Mouse (Mus musculus): ENCODE data around the gene Hmox2.

Gene Hmox2

GRCm38 (mm10) chr16:4726528-4727128 lies 467 bp downstream of the Hmox2 start:
- no peak for DNase-seq

DNA sequence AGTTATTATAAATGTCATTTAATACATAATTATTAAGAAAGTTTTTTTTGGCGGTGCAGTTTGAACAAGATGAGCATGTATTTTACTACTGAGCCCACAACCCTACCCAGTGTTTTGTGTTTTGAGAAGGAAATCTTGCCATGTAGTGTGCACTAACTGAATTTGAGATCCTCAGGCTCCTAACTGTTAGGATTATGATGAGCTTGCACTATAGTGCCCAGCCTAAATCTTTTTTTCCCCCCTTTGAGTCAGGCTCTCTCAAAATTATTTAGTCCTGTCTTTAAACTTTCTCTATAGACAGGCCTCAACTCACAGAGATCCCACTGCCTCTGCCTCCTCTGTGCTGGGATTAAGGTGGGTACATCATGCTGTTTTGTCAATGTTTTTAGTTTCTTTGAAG lies 1.4 kb downstream of the Hmox2 start:
- DNase-seq = no peak

- DNase-seq = no peak
Observed at GRCm38 (mm10) chr16:4727963-4728362, 1.8 kb downstream of the Hmox2 start.

GRCm38 (mm10) chr16:4730776-4731358 lies 4.7 kb downstream of the Hmox2 start:
- DNase-seq = no peak

- no peak for DNase-seq
Observed at GRCm38 (mm10) chr16:4736262-4736661, 10.1 kb downstream of the Hmox2 start.

- no peak for DNase-seq
Observed at GRCm38 (mm10) chr16:4739994-4740393, 13.8 kb downstream of the Hmox2 start.

GRCm38 (mm10) chr16:4742186-4742585 lies 16.0 kb downstream of the Hmox2 start:
- DNase-seq = no peak

- no peak for DNase-seq
Observed at GRCm38 (mm10) chr16:4752155-4752554, 26.0 kb downstream of the Hmox2 start.

- DNase-seq = no peak
Observed at GRCm38 (mm10) chr16:4754045-4754444, 27.9 kb downstream of the Hmox2 start.

DNA sequence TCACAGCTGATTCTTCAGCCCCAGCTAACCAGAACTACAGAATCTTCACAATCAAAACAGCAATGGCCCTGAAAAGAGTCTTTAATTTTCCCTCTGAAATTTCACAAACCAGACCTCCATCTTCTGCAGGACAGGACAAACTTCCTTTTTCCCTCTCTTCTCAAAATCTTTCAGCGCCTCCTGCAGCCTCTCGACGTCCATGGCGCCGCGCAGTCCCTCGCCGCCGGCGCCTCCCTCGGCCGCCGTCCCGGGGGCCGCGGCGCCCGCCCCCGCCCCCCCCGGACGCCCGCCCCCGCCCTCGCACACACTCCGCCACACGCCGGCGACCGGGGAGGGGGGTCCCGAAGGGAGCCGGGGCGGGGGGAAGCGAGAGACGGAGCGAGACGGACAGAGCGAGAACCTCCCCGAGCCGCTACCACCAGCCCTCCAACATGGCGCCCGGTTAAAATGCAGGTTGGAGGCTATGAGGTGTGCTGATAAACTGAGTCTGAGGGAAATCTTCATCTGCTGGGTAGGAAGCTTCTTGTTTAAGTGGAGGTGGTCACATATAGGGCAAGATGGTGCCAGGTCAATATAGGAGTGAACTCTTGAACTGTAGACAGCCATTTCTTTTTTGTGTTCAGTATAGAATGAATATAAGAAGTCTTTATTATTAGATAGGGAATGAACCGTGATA lies 30.6 kb downstream of the Hmox2 start:
- DNase-seq = peak; percentile 22

DNA sequence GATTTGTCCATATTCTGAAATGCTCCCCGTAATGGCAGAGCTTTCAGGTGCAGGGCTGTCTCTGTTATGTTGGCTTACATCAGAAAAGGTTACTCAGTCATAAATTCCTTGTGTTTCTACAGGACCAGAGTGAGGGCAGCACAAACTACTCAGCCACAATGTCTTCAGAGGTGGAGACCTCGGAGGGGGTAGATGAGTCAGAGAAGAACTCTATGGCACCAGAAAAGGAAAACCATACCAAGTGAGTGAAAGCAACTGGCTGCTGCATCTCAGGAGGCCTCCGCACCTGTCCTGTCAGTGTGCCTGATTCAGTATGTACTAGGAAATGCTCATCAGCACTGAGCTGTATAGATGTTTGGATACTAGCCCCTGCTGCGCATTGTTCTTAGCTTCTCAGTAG lies 36.3 kb downstream of the Hmox2 start:
- no peak for DNase-seq

- no peak for DNase-seq
Observed at GRCm38 (mm10) chr16:4763276-4763675, 37.1 kb downstream of the Hmox2 start.

DNA sequence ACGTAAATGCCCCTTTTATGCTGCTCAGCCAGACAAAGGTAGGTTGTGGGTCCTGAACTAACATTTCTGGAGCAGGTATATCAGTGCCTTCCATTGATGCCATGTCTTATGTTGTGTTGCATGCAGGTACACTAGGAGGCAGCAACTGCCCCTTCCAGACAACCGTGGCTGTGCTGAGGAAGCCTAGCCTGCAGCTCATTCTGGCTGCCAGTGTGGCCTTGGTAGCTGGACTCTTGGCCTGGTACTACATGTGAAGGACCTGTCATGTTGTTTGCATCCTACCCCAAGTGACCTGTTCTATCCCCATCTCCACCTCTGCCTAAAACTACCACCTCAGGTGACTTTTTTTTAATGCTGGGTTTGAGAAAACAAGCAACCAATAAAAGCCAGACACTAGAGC lies 39.7 kb downstream of the Hmox2 start:
- no peak for DNase-seq

GRCm38 (mm10) chr16:4767012-4767790 lies 41.0 kb downstream of the Hmox2 start:
- DNase-seq = no peak

GRCm38 (mm10) chr16:4768719-4769118 lies 42.6 kb downstream of the Hmox2 start:
- no peak for DNase-seq

GRCm38 (mm10) chr16:4773289-4773970 lies 47.3 kb downstream of the Hmox2 start:
- no peak for DNase-seq

DNA sequence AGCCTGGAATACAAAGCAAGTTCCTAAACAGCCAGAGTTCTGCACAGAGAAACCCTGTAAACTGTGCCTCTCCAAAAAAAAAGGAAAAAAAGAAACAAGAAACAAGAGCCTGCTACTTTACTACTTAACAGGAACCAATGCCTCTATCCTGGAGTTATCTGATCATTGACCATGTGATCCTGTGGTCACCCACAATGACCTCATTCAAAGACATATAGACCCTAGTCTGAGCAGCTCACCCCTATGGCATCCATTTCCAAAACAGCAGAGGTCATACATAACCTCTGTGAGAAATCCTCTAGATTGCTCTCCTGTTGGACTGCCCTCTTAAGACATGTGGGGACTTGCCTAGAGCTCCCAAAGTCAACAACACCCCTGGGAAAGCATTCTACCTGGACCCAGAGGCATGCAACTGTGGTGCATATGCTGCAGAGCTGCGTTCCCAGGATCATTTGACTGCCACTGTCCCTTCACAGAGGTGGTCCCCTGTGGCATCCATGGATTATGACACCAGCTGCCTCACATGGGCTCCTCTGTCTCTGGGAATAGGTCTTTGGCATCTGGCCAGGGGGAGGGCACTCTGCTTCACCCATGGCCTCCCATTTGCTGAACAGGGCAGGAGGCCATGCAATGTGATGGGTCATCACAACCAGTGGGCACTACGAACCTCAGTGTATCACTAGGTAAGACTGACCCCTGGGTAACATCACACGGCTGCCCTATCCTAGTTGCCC lies 51.2 kb downstream of the Hmox2 start:
- DNase-seq = no peak

GRCm38 (mm10) chr16:4777905-4778609 lies 51.9 kb downstream of the Hmox2 start:
- no peak for DNase-seq

DNA sequence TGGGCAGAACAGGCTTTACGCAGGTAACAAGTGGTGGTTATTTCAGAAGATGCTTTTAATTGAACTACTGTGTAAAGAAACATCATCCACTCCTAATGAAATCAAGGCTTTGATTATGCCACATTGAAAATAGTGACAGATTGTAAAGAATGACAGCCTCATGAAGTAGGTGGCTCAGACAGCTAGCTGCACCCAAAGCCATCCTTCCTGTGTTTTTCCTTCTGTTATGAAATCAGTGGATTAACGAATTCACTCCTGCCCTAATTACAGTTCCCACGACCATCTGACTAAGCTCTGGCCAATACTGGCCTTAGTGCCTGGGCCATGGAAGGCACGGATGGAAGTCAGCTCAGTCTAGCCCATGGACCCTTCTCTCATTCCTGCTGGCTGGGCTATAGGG lies 52.8 kb downstream of the Hmox2 start:
- no peak for DNase-seq

GRCm38 (mm10) chr16:4781524-4782196 lies 55.5 kb downstream of the Hmox2 start:
- peak; percentile 38 for DNase-seq

- DNase-seq = no peak
Observed at GRCm38 (mm10) chr16:4782515-4782914, 56.4 kb downstream of the Hmox2 start.

All from thymus, postnatal 4 days (tissue).